Mouse (Mus musculus) ES-CJ7 (cell line): ENCODE measurements around the gene Fam111a.

Source experiments
- DNase-seq: peaks from one replicate; pipeline ENCODE4 v3.0.0; 2011; ENCODE audit warnings: low read depth, low spot score

Gene Fam111a

DNA sequence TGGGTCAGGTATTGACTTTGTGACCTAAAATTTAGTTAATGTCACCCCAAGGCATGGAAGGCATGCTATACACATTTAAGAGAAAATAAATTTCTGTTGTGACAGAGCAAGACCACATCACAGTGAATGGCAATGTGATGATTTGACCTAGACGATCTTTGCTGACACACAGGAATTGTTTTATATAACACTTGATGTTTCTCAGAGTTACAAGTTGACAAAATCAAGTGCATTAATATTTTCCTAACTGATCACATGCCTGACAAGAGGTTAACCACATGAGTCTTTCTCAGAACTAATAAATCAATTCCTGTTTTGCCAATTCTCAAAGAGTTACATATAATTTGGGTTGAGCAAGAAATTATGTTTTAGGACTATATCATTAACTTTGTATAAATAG lies 68.1 kb downstream of the Fam111a start:
- no peak for DNase-seq

DNA sequence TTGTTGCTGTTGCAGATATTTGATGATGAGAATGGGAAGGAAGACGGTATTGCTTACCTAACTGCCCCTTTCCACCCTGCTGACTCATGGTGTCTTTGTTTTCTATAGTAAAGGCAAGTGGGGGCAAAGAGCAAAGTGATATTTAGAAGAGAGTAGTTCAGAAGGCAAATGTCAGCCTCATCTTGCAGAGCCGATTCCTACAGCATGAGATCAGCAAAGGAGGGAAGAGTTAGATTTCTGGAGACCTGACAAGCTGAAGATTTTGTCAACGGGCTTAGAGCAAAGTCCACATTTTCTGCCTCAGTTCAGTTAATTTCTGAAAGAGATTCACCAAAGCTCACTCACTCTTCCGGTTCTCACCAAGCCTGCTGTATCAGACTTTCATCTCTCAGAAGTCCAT lies 87.6 kb downstream of the Fam111a start, which contains the start of gene Glyat:
TSS of gene Glyat (plus strand) at position 133 of the 400 bp plus-strand sequence.
- no peak for DNase-seq

DNA sequence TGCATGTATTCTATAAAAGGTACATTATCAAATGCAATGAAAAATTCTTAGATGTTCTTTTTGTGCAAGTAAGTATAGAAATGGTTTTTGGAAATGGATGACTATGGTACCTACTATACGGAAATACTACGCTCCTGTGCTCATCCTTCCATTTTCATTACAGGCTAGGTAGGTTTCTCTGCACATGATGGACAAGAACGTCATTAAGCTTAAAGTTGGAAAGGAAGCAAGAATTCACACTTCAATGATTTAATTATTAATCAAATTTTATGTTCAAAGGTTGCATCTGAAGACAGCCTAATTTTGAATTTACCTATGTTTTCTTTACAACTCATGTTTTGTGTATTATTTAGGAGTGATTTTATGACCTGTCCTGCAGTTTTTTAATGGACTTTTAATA lies 88.7 kb downstream of the Fam111a start:
- no peak for DNase-seq

DNA sequence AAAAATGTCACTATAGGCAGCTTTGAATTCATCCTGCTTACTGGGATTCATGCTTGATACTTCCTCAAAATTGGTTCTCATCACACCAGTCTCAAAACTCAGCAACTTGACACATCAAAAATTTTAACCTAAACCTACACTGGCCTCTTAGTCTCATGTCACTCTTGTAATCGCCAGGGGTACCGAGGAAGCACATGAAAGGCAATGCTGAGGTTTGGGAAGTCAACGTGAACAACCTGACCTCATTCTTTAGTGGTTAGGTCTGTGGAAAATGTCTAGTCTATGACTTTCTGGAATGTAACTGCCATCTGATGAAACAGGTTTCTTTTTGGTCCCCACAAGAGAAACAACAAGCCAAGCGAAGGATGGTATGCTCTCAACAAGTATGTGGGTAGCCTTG lies 89.4 kb downstream of the Fam111a start:
- DNase-seq: no peak

DNA sequence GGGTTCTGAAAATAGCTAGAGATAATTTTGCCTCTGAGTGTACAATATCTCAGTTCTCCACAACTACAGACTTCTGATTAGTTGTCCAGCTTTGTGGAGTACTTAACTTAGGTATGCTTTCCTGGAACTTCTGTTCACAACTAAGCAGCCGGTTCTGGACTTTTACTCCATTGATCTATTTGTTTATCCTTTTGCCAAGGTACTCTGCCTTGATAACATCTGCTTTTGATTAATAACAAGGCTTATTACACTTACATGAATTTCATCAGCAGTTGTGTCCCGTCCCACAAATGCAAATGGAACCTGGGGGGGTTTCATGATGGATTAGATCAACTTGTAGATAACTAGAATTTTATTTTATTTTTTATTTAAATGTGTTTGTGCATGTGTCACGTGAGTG lies 91.3 kb downstream of the Fam111a start:
- DNase-seq: no peak

DNA sequence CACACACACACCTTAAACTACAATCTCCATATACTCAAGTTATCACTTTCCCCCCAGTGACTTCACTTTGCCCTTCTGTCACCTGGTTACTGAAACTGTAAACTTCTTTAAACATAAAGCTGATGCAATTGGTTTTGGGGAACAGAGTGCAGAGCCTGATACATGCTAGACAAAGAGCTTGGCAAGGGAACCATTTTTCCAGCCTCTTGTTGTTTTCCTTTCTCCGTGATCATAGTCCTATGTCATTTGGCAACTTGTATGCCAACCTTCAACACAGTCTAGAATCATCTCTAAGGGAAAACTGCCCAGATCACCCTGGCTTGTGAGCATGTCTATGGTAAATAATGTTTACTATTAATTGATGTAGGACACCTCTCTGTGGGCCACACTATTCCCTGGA lies 92.5 kb downstream of the Fam111a start:
- DNase-seq: no peak
